Mouse (Mus musculus): ENCODE data around the gene Zswim5. TPM values are rescaled to one million over a fixed set of nuclear protein-coding genes. Genes with fewer than 3 reads are reported as not detected.
A peak's percentile ranks its signal among the peaks of the same experiment; 100 is the strongest.

The Zswim5 gene
- polyA plus RNA-seq, 1 experiment from 2014 or later, result 0.79 TPM

DNA sequence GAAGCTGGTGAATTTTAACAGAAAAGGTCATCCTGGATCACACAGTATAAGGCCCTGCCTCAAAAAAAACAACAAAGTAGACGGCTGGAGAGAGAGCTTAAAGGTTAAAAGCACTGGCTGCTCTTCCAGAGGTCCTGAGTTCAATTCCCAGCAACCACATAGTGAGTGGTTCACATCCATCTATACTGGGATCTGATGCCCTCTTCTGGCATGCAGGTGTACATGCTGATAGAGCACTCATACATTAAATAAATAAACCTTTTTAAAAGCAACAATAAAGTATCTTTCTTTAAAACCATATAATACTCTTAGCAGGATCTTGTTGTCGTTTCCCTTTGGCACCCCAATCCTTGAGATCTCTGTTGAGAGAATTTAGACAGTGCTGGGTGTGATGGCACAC is 99.3 kb downstream of the Zswim5 start:
- TF ChIP-seq CTCF (IDR thresholded peaks at IDR 0.05; ENCODE audit: low read depth), result no peak
- H3K27me3 ChIP-seq (ENCODE audit: insufficient read depth, low read length), result no peaks in the 10 kb centered on the region
- no peaks in the 10 kb centered on the region for H3K36me3 ChIP-seq (ENCODE audit: insufficient read depth)
- ATAC-seq (ENCODE audit: insufficient read depth) (no peak), DNase-seq (no peak)
- no peak overlapping the region for H3K27ac ChIP-seq (ENCODE audit: low read depth)
- 60% methylated on average over 2 of the region's 2 CpGs for WGBS
- H3K4me2 ChIP-seq, result no peak overlapping the region
- H3K9ac ChIP-seq, result no peak overlapping the region
- H3K9me3 ChIP-seq (ENCODE audit: low read depth, low read length), result no peaks in the 10 kb centered on the region
- no peaks in the 10 kb centered on the region for H3K4me1 ChIP-seq (ENCODE audit: insufficient read depth)
- no peak overlapping the region for H3K4me3 ChIP-seq (ENCODE audit: low read depth, low read length)

DNA sequence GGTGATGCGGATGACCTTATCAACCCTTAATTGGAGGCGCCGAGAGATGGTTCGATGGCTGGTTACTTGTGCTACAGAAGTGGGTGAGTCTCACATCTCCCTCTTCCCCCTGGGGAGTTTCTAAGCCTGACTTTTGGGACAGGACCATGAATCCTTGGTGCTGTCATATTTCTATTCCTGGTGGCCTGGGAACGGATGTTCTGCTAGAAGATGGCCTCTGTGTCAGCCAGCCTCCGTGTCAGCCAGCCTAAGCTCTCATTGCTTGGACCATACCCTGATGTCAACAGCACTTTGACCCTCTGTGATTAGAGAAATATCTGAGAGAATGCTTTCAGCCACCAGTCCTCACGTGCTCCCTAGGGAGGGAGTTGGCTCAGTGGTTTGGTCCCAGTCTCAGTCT is 108.5 kb downstream of the Zswim5 start:
- Histone ChIP-seq H3K9ac (no peak overlapping the region), H3K4me3 (ENCODE audit: low read depth, low read length) (no peak overlapping the region), H3K36me3 (ENCODE audit: insufficient read depth) (peaks cover 11% of the 10 kb centered on the region), H3K27ac (ENCODE audit: low read depth) (no peak overlapping the region), H3K27me3 (ENCODE audit: insufficient read depth, low read length) (no peaks in the 10 kb centered on the region), H3K9me3 (ENCODE audit: low read depth, low read length) (no peaks in the 10 kb centered on the region), H3K4me2 (no peak overlapping the region), H3K4me1 (ENCODE audit: insufficient read depth) (no peaks in the 10 kb centered on the region)
- no peak for ATAC-seq (ENCODE audit: insufficient read depth)
- no peak for TF ChIP-seq CTCF (IDR thresholded peaks at IDR 0.05; ENCODE audit: low read depth)
- WGBS, result 88% methylated on average over 7 of the region's 7 CpGs
- no peak for DNase-seq

DNA sequence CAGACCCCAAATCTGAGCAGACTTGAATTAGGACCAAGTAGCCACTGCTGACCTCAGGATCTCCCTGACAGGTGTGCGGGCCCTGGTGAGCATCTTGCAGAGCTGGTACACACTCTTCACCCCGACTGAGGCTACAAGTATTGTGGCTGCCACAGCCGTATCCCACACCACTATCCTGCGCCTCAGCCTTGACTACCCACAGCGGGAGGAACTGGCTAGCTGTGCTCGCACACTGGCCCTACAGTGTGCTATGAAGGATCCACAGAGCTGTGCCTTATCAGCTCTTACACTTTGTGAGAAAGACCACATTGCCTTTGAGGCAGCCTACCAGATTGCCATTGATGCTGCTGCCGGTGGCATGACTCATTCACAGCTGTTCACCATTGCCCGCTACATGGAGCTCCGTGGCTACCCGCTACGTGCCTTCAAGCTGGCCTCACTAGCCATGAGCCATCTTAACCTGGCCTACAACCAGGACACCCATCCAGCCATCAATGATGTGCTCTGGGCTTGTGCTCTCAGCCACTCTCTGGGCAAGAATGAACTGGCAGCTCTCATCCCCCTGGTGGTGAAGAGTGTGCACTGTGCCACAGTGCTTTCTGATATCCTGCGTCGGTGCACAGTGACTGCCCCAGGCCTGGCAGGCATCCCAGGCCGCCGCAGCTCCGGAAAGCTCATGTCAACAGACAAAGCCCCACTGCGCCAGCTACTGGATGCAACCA is 109.4 kb downstream of the Zswim5 start:
- H3K27me3 ChIP-seq (ENCODE audit: insufficient read depth, low read length), result no peaks in the 10 kb centered on the region
- DNase-seq, result peak; percentile 86
- peak; percentile 85 for ATAC-seq (ENCODE audit: insufficient read depth)

DNA sequence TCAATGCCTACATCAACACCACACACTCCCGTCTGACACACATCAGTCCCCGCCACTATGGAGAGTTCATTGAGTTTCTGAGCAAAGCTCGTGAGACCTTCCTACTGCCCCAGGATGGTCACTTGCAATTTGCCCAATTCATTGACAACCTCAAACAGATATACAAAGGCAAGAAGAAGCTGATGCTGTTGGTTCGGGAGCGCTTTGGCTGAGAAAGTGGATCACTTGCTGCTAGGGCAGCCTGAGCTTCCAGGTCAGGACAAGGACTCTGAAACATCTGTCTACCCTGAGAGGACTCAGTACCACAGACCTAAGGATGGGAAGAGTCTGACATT is 109.9 kb downstream of the Zswim5 start:
- 64% methylated on average over 5 of the region's 5 CpGs for WGBS
- no peak for DNase-seq

More for the DNA sequence above, 109.4 kb downstream of the Zswim5 start:
- no peak overlapping the region for H3K4me3 ChIP-seq (ENCODE audit: low read depth, low read length)
- 58% methylated on average over 17 of the region's 17 CpGs for WGBS
- no peak overlapping the region for H3K9ac ChIP-seq
- H3K36me3 ChIP-seq (ENCODE audit: insufficient read depth), result peaks cover 18% of the 10 kb centered on the region
- no peaks in the 10 kb centered on the region for H3K4me1 ChIP-seq (ENCODE audit: insufficient read depth)
- no peak overlapping the region for H3K27ac ChIP-seq (ENCODE audit: low read depth)
- peak; percentile 91 for TF ChIP-seq CTCF (IDR thresholded peaks at IDR 0.05; ENCODE audit: low read depth)
- no peak overlapping the region for H3K4me2 ChIP-seq
- H3K9me3 ChIP-seq (ENCODE audit: low read depth, low read length), result no peaks in the 10 kb centered on the region

DNA sequence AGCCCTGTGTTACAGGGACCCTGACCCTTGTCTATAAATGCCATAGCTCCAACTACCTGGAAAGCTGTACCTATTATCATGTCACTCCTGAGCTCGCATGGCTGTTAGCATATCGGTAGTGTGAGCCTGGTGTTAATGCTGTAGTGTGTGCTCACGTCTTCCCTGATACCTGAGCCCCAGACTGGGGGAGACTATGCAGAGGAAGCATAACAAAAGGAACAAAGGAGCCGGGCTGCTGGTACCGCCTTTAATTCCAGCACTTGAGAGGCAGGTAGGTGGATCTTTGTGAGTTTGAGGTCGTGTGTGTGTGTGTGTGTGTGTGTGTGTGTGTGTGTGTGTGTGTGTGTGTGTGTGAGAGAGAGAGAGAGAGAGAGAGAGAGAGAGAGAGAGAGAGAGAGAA is 112.6 kb downstream of the Zswim5 start:
- TF ChIP-seq CTCF (IDR thresholded peaks at IDR 0.05; ENCODE audit: low read depth), result no peak
- Histone ChIP-seq H3K27me3 (ENCODE audit: insufficient read depth, low read length) (no peaks in the 10 kb centered on the region), H3K4me1 (ENCODE audit: insufficient read depth) (no peaks in the 10 kb centered on the region), H3K4me3 (ENCODE audit: low read depth, low read length) (no peak overlapping the region), H3K27ac (ENCODE audit: low read depth) (no peak overlapping the region), H3K36me3 (ENCODE audit: insufficient read depth) (peaks cover 23% of the 10 kb centered on the region), H3K9ac (no peak overlapping the region), H3K9me3 (ENCODE audit: low read depth, low read length) (no peaks in the 10 kb centered on the region), H3K4me2 (no peak overlapping the region)
- no peak for DNase-seq
- no peak for ATAC-seq (ENCODE audit: insufficient read depth)
- WGBS, result 67% methylated on average over 6 of the region's 6 CpGs

More for the DNA sequence above, 109.9 kb downstream of the Zswim5 start:
- H3K4me2 ChIP-seq, result no peak overlapping the region
- no peak overlapping the region for H3K27ac ChIP-seq (ENCODE audit: low read depth)
- no peaks in the 10 kb centered on the region for H3K4me1 ChIP-seq (ENCODE audit: insufficient read depth)
- TF ChIP-seq CTCF (IDR thresholded peaks at IDR 0.05; ENCODE audit: low read depth), result no peak
- no peaks in the 10 kb centered on the region for H3K27me3 ChIP-seq (ENCODE audit: insufficient read depth, low read length)
- H3K9me3 ChIP-seq (ENCODE audit: low read depth, low read length), result no peaks in the 10 kb centered on the region
- no peak overlapping the region for H3K9ac ChIP-seq
- ATAC-seq (ENCODE audit: insufficient read depth), result no peak
- no peak overlapping the region for H3K4me3 ChIP-seq (ENCODE audit: low read depth, low read length)
- H3K36me3 ChIP-seq (ENCODE audit: insufficient read depth), result peaks cover 18% of the 10 kb centered on the region

DNA sequence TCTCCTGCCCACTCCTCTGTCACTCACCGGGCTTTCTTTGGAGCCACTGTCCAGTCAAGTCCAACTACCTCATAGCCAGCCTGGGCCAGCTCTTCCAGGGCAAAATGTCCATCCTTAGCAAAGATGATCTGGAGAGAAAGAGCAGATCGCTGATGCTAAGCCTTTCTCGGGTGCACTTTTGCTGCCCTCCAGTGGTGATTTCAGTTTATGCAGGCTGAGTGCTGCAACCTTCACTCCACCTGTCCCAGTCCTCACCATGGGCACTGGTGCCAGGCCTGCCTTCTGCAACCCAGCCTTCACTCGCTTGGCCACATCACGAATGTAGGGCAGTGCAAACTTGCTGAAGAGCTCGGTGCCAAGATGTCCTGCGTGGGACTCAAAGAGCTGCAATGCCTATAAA is 114.2 kb downstream of the Zswim5 start:
- peak; percentile 95 for TF ChIP-seq CTCF (IDR thresholded peaks at IDR 0.05; ENCODE audit: low read depth)
- Histone ChIP-seq H3K27ac (ENCODE audit: low read depth) (no peak overlapping the region), H3K27me3 (ENCODE audit: insufficient read depth, low read length) (no peaks in the 10 kb centered on the region), H3K9me3 (ENCODE audit: low read depth, low read length) (no peaks in the 10 kb centered on the region), H3K4me2 (no peak overlapping the region), H3K36me3 (ENCODE audit: insufficient read depth) (peaks cover 23% of the 10 kb centered on the region), H3K4me3 (ENCODE audit: low read depth, low read length) (no peak overlapping the region), H3K4me1 (ENCODE audit: insufficient read depth) (no peaks in the 10 kb centered on the region), H3K9ac (no peak overlapping the region)
- ATAC-seq (ENCODE audit: insufficient read depth) (no peak), DNase-seq (peak; percentile 91)
- WGBS, result 15% methylated on average over 7 of the region's 7 CpGs

DNA sequence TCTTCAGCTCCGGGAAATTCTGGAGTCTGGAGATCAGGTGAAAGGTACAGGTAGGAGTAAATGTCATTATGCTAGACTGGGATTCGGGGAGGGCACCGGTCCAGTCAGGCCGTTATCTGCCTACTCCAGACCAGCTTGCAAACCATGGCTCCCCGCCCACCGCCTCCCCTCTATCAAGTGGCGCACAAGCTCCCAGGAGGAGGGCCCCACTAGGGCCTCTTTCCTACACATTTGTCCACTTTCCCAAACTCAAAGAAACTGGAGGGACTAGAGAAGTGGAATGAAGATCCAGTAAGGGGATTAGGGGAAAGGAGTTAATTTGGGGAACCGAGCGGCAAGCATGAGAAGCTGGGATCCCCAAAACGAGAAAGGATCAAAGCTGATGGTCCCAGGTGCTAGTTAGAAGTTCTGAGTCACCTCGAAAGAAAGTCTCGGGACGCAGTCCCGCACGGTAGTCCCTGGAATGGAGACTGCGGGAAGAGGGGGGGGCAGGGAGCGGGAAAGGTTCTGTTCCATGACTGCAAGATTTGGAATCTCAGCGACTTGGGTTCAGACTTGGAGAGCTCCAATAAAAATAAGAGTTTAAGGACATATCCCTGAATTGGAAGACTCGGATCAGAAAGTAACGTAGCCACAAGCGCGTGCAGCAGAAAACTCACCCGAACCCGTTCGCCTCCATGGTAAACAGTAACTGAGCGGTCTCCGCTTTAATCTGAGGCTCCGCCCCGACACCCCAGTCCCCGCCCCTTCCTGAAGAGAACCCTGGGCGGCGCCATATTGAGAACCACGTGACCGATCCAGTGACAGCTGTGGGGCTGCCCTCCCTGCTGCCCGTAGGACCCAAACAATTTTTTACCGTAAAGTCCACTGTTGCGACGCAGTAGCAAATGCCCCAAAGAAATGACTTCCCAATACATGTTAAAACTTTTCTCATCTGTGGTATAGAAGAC is 116.8 kb downstream of the Zswim5 start, which contains the start of gene Urod:
Gene Urod, minus strand, starts transcription at position 742 of the 950 bp plus-strand sequence.
- peak within 1 kb of the TSS; percentile 56; the same call in 1 of the 2 replicates for H3K27ac ChIP-seq (ENCODE audit: low read depth)
- peaks cover 27% of the 10 kb centered on the region for H3K36me3 ChIP-seq (ENCODE audit: insufficient read depth)
- ATAC-seq (ENCODE audit: insufficient read depth), result peak; percentile 91
- no peak for TF ChIP-seq CTCF (IDR thresholded peaks at IDR 0.05; ENCODE audit: low read depth)
- H3K9me3 ChIP-seq (ENCODE audit: low read depth, low read length), result no peaks in the 10 kb centered on the region
- H3K4me3 ChIP-seq (ENCODE audit: low read depth, low read length), result peak within 1 kb of the TSS; percentile 86
- H3K9ac ChIP-seq, result peak within 1 kb of the TSS; percentile 72
- H3K4me2 ChIP-seq, result peak within 1 kb of the TSS; percentile 97
- DNase-seq, result peak; percentile 98
- WGBS, result under 1% methylated on average over 38 of the region's 38 CpGs
- no peaks in the 10 kb centered on the region for H3K27me3 ChIP-seq (ENCODE audit: insufficient read depth, low read length)
- H3K4me1 ChIP-seq (ENCODE audit: insufficient read depth), result no peaks in the 10 kb centered on the region

Measured in lung, embryonic 14.5 days (tissue).